Mouse (Mus musculus) mammary gland, adult 2 months (tissue): ENCODE data around the gene Serp2. TPM values are rescaled to one million over a fixed set of nuclear protein-coding genes. Genes with fewer than 3 reads are reported as not detected.

Experiments
- polyA plus RNA-seq: library from polyadenylated mRNA; depleted of rRNA; stranded (reverse); fragments of >200 nt; gene quantifications from 2 replicates; pipeline ENCODE4 v1.2.3, GENCODE M21; 2012; ENCODE audit warnings: low replicate concordance; rRNA removed

Serp2 gene
- polyA plus RNA-seq = 0.99 and 3.2 TPM in 2 replicates

GRCm38 (mm10) chr14:76556852-76557208 is at the start of gene Serp2:
Gene Serp2, minus strand, starts transcription at chr14:76556889.

Other genes with a start within 250 kb of the Serp2 start
- 79.8 and 155 TPM in 2 replicates for gene Tsc22d1, start 141.9 kb downstream of the Serp2 start, polyA plus RNA-seq